Mouse (Mus musculus): ENCODE data around the gene Pmp22.

- TF ChIP-seq CTCF (IDR thresholded peaks at IDR 0.05; ENCODE audit: low read depth, low read length): no peak
- no peak for TF ChIP-seq POLR2A (IDR thresholded peaks at IDR 0.05; ENCODE audit: insufficient read depth, low read length)
Measured at GRCm38 (mm10) chr11:63188803-63189202, 60.0 kb downstream of the Pmp22 start.
